Mouse (Mus musculus) kidney, postnatal 10 days (tissue): ENCODE data around the gene Hepacam2.
"Not testable (repeated sequence)": the region's sequence is repeated elsewhere in the genome, so short reads cannot be mapped to it uniquely, and the experiment has no call there.

ENCODE experiments used
- DNase-seq: peaks from one replicate; pipeline ENCODE4 v3.0.0; 2021; ENCODE audit warnings: mixed read lengths

Gene Hepacam2

GRCm38 (mm10) chr6:3498162-3498848 lies at the start of gene Hepacam2, which contains the start of gene Vps50:
Hepacam2 (minus strand) TSS chr6:3498298.
Vps50 (plus strand) TSS chr6:3498382.
- DNase-seq, result peak; percentile 94

- DNase-seq, result no peak
These were observed 46.9 kb upstream of the Hepacam2 start for GRCm38 (mm10) chr6:3544970-3545369.

DNA sequence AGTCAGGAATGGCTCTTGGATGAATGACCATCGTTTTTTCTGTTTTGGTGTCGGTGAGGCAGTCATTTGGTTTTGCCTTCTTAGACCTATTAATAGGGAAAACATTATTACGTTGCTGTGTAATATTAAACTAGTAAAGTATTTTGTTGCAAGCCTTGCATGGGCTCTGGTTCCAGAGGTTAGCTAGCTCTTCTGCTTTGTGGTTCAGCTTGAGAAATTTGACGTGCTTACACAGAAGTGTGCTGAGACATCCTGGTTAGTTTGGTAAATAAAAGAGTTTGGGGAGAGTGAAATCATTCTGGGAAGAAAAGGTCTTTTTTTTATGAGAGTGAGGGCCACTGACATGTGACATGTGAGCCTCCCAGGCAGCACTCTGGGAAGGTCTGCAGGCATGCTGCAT lies 45.8 kb upstream of the Hepacam2 start:
- DNase-seq, result no peak

GRCm38 (mm10) chr6:3539470-3539869 lies 41.4 kb upstream of the Hepacam2 start:
- no peak for DNase-seq

GRCm38 (mm10) chr6:3536048-3536447 lies 38.0 kb upstream of the Hepacam2 start:
- no peak for DNase-seq

- no peak for DNase-seq
These were observed 33.3 kb upstream of the Hepacam2 start for GRCm38 (mm10) chr6:3531445-3531844.

DNA sequence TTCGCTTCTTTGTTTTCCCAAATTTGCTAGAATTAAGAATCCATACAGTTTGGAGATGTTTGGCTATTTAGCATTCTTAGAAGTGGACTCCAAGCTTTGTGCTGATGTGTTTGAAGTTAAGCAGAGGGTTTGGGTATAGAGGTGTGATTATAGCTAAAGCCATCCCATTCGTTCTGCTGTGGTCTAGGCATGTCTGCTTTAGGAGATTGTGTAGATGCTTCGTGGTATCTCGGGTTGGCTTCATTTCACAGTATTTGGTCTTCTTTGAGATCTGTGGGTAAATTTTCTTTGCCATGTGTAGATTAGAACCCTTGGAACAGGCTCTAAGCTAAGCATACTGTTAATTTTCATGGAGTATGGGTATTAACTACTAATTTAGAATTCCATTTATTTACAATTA lies 30.1 kb upstream of the Hepacam2 start:
- DNase-seq, result no peak

GRCm38 (mm10) chr6:3512611-3513010 lies 14.5 kb upstream of the Hepacam2 start:
- DNase-seq, result no peak

- DNase-seq, result no peak
These were observed 13.5 kb upstream of the Hepacam2 start for GRCm38 (mm10) chr6:3511612-3512011.

GRCm38 (mm10) chr6:3511116-3511515 lies 13.0 kb upstream of the Hepacam2 start:
- DNase-seq, result no peak

GRCm38 (mm10) chr6:3509782-3510181 lies 11.7 kb upstream of the Hepacam2 start:
- no peak for DNase-seq

DNA sequence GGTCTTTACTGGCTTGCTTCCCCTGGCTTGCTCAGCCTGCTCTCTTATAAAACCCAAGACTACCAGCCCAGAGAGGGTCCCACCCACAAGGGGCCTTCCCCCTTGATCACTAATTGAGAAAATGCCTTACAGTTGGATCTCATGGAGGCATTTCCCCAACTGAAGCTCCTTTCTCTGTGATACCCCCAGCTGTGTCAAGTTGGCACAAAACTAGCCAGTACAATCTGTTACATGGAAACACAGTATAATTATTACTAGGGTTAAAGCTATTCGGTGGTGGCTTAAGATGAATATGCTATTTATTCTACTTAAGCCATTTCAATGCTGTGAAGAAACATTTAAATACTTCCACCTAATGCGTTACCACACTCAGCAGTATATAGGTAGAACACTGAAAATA lies 10.1 kb upstream of the Hepacam2 start:
- DNase-seq, result not testable (repeated sequence)

DNA sequence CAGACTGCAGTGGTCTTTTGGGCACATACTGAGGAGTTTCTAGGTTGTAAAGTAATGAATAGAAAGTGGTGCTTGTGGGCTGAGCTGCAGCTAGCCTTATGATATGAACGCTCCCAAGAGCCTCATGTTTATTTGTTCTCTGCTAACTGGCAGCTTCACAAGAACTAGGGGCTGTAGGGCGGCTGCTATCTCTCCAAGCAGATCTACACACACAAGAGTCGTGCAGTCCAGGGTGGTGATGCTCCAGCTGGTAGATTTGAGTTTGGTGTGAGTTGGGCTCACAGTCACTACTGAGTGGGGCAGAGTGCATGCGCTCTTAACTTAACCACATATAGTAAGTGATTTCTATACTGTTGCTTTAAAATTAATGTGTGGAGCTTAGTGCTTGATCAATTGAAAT lies 9.0 kb upstream of the Hepacam2 start:
- no peak for DNase-seq

- DNase-seq, result no peak
These were observed 7.2 kb upstream of the Hepacam2 start for GRCm38 (mm10) chr6:3505289-3505688.

GRCm38 (mm10) chr6:3500286-3500685 lies 2.2 kb upstream of the Hepacam2 start:
- DNase-seq, result no peak

GRCm38 (mm10) chr6:3496210-3496609 lies 1.9 kb downstream of the Hepacam2 start:
- peak; percentile 34 for DNase-seq

DNA sequence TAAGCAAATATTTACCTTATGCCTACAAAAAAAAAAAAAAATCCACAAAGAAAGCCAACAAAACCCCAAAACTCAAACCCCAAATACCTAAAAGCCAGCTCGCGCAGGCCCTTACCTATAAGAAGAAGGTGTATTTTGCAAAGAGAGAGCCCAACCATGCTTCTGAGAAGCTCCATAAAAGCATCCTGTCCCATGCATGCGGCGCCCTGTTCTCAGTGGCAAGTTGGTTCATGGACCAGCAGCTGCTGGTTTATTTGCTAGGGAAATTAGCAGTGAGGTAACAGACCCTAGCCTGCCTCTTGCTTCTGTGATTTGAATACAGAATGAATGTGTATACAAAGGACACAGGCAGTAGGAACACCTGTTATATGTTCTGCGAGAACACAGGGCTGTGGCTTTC lies 3.8 kb downstream of the Hepacam2 start:
- no peak for DNase-seq

- no peak for DNase-seq
These were observed 10.7 kb downstream of the Hepacam2 start for GRCm38 (mm10) chr6:3487355-3487754.

DNA sequence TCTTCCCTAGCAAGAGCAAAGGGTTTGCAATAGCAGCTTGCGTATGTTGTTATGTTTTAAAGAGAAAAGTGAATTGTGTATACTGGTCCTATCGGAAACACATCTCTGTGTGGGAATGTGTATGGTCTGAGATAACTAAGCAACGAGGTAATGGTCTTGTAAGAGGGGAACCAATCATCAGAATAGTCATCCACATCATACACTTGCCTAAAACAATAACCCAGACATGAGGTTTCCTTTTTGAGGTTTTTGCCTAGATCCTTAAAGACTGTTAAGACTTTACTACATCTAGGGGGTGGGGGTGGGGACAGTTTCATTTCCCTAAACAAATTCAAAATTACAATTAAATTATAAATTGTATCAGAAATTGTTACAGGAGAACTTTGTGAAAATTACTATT lies 13.0 kb downstream of the Hepacam2 start:
- no peak for DNase-seq

DNA sequence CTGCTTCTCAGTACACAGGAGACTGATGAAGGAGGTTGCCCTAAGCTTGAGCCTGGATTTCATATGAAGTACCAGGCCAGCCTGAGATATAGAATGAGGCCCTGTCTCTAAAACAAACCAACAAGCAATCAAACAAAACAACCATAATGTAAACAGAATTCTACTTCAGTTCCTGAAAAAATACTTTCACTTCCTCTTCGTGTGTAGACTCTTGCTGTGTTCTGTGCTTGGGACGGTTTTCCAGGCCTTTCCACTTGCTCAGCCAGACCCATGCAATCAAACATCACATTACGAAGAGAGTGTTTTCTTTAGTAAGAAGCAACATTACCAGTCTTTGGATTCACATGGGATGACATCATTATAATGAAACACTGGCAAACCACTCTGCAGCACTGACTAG lies 16.4 kb downstream of the Hepacam2 start:
- DNase-seq, result no peak

GRCm38 (mm10) chr6:3479853-3480252 lies 18.2 kb downstream of the Hepacam2 start:
- no peak for DNase-seq

GRCm38 (mm10) chr6:3476299-3476698 lies 21.8 kb downstream of the Hepacam2 start:
- DNase-seq, result no peak

DNA sequence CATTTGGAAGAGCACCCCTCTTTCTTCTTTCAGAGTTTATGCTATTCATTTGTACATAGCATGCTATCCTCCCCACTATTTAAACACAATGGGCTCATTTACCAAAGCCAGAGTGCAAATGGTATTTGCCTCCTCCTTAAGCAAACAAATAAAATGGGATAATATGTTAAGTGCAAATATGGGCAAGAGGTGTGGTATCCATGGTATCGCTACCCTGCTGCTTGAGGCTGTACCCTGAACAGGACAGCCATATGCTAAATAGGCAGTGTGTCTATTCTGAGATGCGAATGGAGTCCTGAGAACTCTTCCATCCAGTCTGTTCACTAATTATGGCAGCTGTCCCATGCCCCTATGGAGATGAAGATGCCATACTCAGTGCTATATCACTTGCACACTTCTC lies 27.4 kb downstream of the Hepacam2 start:
- no peak for DNase-seq

- no peak for DNase-seq
These were observed 29.5 kb downstream of the Hepacam2 start for GRCm38 (mm10) chr6:3468627-3469026.

GRCm38 (mm10) chr6:3463594-3463993 lies 34.5 kb downstream of the Hepacam2 start:
- DNase-seq, result no peak
